Mouse (Mus musculus) liver, embryonic 14.5 days (tissue): Measurements from ENCODE around the gene Slc22a17.

Experiments
- CTCF ChIP-seq: IDR thresholded peaks from 2 replicates; pipeline ENCODE4 v1.5.1; 2016; ENCODE audit warnings: antibody characterized with exemption, low read depth, control low read depth
- EP300 ChIP-seq: IDR thresholded peaks from 2 replicates; pipeline ENCODE4 v1.6.1; 2016; ENCODE audit warnings: antibody characterized with exemption, low read depth

DNA sequence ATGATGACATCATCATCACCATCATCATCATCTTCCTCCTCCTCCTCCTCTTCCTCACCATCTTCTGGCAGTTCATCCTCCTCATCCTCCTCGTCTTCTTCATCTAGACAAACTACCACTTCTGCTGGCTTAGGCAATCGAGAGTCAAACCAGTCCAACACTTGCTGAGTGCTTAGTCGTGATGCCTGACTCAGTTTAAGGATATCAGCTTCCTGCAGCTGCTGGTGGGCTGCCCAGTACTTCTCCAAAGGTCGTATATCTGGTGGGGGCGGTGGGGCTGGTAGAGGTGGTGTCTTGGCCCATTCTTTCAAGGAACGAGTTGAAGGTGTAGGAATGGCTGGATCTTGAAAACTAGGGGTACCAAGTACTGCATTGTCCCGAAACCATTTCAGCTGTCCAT, 56.2 kb downstream of the Slc22a17 start:
- TF ChIP-seq CTCF (no peak), EP300 (no peak)
